Mouse (Mus musculus) midbrain, postnatal 0 days (tissue): ENCODE results near the gene Sectm1a. TPM values are rescaled to one million over a fixed set of nuclear protein-coding genes. Genes with fewer than 3 reads are reported as not detected.

Source experiments
- ATAC-seq: fragments of 200-750 bp; cut with Nextera tagmentation; 2 replicates; pipeline ENCODE4 v1.8.0; 2017; ENCODE audit warnings: moderate number of reproducible peaks, mild to moderate bottlenecking, moderate TSS enrichment, moderate library complexity; ENCODE audit not compliant: low FRiP score
- DNase-seq: peaks from one replicate; pipeline ENCODE4 v3.0.0-alpha.2; 2015; ENCODE audit warnings: low spot score
- H3K27ac ChIP-seq: fragments of 300-500 bp; sonication (generic); 2 replicates; pipeline ENCODE4 v1.5.1; 2014; ENCODE audit warnings: low read depth, mild to moderate bottlenecking, low read length, mixed read lengths
- H3K27me3 ChIP-seq: fragments of 300-500 bp; sonication (generic); 2 replicates; pipeline ENCODE4 v1.6.1; 2014; ENCODE audit warnings: low read length, control low read depth, mixed read lengths; ENCODE audit not compliant: insufficient read depth
- H3K36me3 ChIP-seq: fragments of 300-500 bp; sonication (generic); 2 replicates; pipeline ENCODE4 v1.6.1; 2014; ENCODE audit warnings: low read length, control low read depth, mixed read lengths; ENCODE audit not compliant: insufficient read depth
- H3K4me1 ChIP-seq: fragments of 300-500 bp; sonication (generic); 2 replicates; pipeline ENCODE4 v1.6.1; 2014; ENCODE audit warnings: mild to moderate bottlenecking, control low read depth, antibody characterized with exemption, low read length, mixed read lengths; ENCODE audit not compliant: insufficient read depth
- H3K4me2 ChIP-seq: fragments of 300-500 bp; sonication (generic); 2 replicates; pipeline ENCODE4 v1.6.1; 2014; ENCODE audit warnings: low read depth, mild to moderate bottlenecking, low read length, mixed read lengths; ENCODE audit not compliant: poor library complexity, severe bottlenecking
- H3K4me3 ChIP-seq: fragments of 300-500 bp; sonication (generic); 2 replicates; pipeline ENCODE4 v1.5.1; 2014; ENCODE audit warnings: low read depth, mild to moderate bottlenecking, low read length, moderate library complexity
- H3K9ac ChIP-seq: fragments of 300-500 bp; sonication (generic); replicated peaks from 2 replicates; pipeline ENCODE4 v1.6.1; 2014; ENCODE audit warnings: mild to moderate bottlenecking, low read length, moderate library complexity, mixed read lengths; ENCODE audit not compliant: poor library complexity, severe bottlenecking
- H3K9me3 ChIP-seq: fragments of 300-500 bp; sonication (generic); 2 replicates; pipeline ENCODE4 v1.6.1; 2016; ENCODE audit warnings: low read length, control low read depth
- CTCF ChIP-seq: IDR thresholded peaks from 2 replicates; pipeline ENCODE4 v1.5.1; 2016; ENCODE audit warnings: antibody characterized with exemption, mild to moderate bottlenecking
- WGBS: fragments of 180-500 bp; shearing (Covaris S2); extraction: QIAGEN DNeasy Blood & Tissue Kit; methylation state at CpG from one replicate; pipeline ENCODE4 v1.1.7; 2014; 5-methylcytosine and 5-hydroxymethylcytosine counted together
- polyA plus RNA-seq: library from polyadenylated mRNA; unstranded; fragments of >200 nt; fragmentation: Nextera tagmentation; extraction: Ambion mirVana; gene quantifications from 2 replicates; pipeline ENCODE4 v1.2.1, GENCODE M21; 2015
- total RNA-seq: library from RNA; depleted of rRNA; stranded (reverse); fragments of >200 nt; gene quantifications from 2 replicates; pipeline ENCODE4 v1.2.3, GENCODE M21; 2014

Sectm1a gene
- total and polyA plus RNA-seq, 2 experiments from 2014 or later, result not detected

GRCm38 (mm10) chr11:121099762-121100161 lies 18.7 kb upstream of the Sectm1a start:
- Histone ChIP-seq H3K4me2 (no peak overlapping the region), H3K27me3 (no peaks in the 10 kb centered on the region), H3K4me3 (no peak overlapping the region), H3K9me3 (no peaks in the 10 kb centered on the region), H3K9ac (no peak overlapping the region), H3K4me1 (no peaks in the 10 kb centered on the region), H3K27ac (no peak overlapping the region), H3K36me3 (no peaks in the 10 kb centered on the region)
- DNase-seq, result no peak
- TF ChIP-seq CTCF, result no peak
- 78% methylated on average over 7 of the region's 7 CpGs for WGBS
- no peak for ATAC-seq

DNA sequence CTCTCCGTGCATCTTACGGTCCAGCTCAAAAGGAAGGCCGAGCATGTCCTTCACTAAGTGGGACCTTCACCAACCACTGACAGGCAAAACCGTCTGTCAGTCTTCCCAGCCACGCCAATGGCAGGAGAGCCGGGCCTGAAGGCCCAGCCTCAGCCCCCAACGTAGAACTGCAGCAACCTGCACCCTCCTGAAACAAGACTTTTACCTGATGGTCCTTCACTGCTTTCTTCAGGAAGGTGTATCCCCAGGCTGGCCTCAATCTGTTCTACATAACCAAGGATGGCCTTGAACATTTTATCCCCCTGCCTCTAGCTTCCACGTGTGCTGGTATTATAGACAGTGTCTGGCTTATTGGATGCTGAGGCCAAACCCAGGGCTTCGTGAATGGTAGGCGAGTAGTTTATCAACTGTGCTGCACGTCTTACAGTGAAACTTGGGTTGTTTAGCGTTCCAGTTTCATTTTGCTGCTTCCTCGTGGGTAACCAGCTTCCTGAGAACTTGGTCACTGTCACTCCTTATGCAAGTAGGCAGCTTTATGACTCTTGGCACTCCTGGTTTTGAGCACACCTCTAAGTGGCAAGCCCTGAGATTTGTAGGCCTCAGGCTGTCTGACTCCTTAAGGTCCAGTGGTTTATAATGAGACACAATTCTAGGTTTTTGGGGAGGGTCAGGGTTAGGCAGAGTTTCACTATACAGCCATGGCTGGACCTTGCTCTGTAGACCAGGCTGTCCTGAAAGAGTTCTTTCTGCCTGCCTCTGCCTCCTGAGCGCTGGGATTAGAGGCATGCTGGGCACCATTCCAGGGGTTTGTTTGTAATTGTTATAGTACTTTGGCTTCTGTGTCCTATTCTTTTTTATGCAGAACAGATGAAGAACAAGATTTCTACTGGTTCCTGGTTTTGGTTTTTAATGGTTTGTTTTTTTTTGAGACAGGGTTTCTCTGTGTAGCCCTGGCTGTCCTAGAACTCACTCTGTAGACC lies 11.9 kb upstream of the Sectm1a start:
- Histone ChIP-seq H3K4me3 (no peak overlapping the region), H3K36me3 (no peaks in the 10 kb centered on the region), H3K9ac (no peak overlapping the region), H3K4me1 (no peaks in the 10 kb centered on the region), H3K9me3 (no peaks in the 10 kb centered on the region), H3K27ac (no peak overlapping the region), H3K27me3 (no peaks in the 10 kb centered on the region), H3K4me2 (no peak overlapping the region)
- DNase-seq, result no peak
- no peak for TF ChIP-seq CTCF
- ATAC-seq, result no peak
- WGBS, result 88% methylated on average over 14 of the region's 14 CpGs

- Histone ChIP-seq H3K4me2 (no peak overlapping the region), H3K9ac (no peak overlapping the region), H3K9me3 (no peaks in the 10 kb centered on the region), H3K27ac (no peak overlapping the region), H3K4me3 (no peak overlapping the region), H3K27me3 (no peaks in the 10 kb centered on the region), H3K4me1 (no peaks in the 10 kb centered on the region), H3K36me3 (no peaks in the 10 kb centered on the region)
- DNase-seq (no peak), ATAC-seq (no peak)
- no peak for TF ChIP-seq CTCF
- 59% methylated on average over 4 of the region's 4 CpGs for WGBS
These were observed 9.9 kb upstream of the Sectm1a start for GRCm38 (mm10) chr11:121090943-121091342.

GRCm38 (mm10) chr11:121089756-121090546 lies 8.9 kb upstream of the Sectm1a start:
- H3K4me1 ChIP-seq, result no peaks in the 10 kb centered on the region
- no peak overlapping the region for H3K4me2 ChIP-seq
- H3K9me3 ChIP-seq, result no peaks in the 10 kb centered on the region
- DNase-seq (no peak), ATAC-seq (no peak)
- no peak overlapping the region for H3K27ac ChIP-seq
- H3K36me3 ChIP-seq, result no peaks in the 10 kb centered on the region
- TF ChIP-seq CTCF, result no peak
- WGBS, result 95% methylated on average over 2 of the region's 2 CpGs
- no peak overlapping the region for H3K4me3 ChIP-seq
- H3K27me3 ChIP-seq, result no peaks in the 10 kb centered on the region
- no peak overlapping the region for H3K9ac ChIP-seq

- Histone ChIP-seq H3K9ac (no peak overlapping the region), H3K4me1 (no peaks in the 10 kb centered on the region), H3K27me3 (no peaks in the 10 kb centered on the region), H3K27ac (no peak overlapping the region), H3K9me3 (no peaks in the 10 kb centered on the region), H3K4me3 (no peak overlapping the region), H3K36me3 (no peaks in the 10 kb centered on the region), H3K4me2 (no peak overlapping the region)
- no peak for DNase-seq
- no peak for TF ChIP-seq CTCF
- ATAC-seq, result no peak
- 84% methylated on average over 6 of the region's 6 CpGs for WGBS
These were observed 8.0 kb upstream of the Sectm1a start for GRCm38 (mm10) chr11:121088997-121089396.

GRCm38 (mm10) chr11:121086296-121086695 lies 5.3 kb upstream of the Sectm1a start:
- no peak overlapping the region for H3K4me3 ChIP-seq
- DNase-seq (no peak), ATAC-seq (no peak)
- no peak overlapping the region for H3K9ac ChIP-seq
- no peaks in the 10 kb centered on the region for H3K9me3 ChIP-seq
- TF ChIP-seq CTCF, result no peak
- WGBS, result 58% methylated on average over 4 of the region's 4 CpGs
- H3K36me3 ChIP-seq, result no peaks in the 10 kb centered on the region
- H3K27ac ChIP-seq, result no peak overlapping the region
- H3K4me2 ChIP-seq, result no peak overlapping the region
- no peaks in the 10 kb centered on the region for H3K4me1 ChIP-seq
- no peaks in the 10 kb centered on the region for H3K27me3 ChIP-seq
